Mouse (Mus musculus): ENCODE measurements around the gene Siae.

Gene Siae

DNA sequence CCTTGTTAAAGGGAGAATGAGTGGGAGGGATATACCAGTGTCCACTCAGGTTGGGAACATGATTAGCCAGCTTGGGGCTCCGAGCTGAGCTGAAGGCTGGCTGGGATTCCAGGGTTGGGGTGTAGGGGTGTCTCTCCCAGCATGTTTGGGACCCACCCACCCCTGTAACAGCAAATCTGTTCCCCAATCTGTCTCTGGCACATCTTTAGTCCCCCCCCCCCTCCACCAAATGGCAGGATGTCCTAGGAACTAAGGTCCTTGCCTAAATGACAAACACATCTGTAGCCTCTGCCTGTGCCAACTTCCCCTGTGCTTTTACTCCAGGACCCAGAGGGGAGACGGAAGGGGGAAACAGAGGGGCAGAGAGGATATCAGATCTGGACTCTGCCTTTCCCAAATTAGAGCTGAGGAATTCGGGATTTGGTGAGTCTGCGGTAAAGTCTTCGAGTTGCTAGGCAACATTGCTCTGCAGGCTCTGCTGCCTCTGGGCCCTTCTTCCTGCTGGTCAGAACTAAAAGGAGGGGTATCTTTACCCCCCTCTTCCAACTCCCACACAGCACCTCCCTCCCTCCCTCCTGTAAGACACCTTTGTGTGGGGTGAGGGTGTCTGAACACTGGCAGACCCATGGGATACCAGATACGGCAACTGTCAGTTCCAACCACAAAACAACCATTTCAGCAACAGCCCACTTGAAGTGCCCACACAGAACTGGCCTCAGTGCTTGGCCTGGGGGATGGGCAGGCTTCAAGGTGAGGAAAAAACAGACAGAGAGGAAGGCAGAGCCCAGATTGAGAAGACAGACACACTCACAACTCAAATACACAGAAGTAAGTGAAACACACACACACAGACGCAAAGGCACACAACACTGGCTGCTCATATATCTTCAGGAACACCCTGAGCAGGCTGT lies at the start of gene Siae:
Siae (plus strand) TSS at position 861 of the 911 bp plus-strand sequence.
- no peak for DNase-seq

DNA sequence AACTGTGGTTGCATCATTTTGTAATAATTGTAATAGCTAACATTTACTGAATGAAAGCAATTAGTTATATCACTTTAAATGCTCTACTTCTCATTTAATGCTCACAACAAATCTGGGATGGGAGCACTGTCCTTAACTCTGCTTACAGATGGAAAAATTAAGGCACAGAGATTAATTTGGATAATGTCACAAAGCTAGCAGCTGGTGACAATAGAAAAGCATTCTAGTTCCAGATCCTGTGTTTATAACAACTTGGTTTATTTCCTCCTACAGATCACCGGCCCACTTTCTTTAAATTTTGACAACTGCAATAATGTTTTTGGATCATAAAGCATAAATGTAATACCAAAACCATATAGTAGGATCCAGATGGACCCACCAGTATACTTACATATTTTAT lies 49.5 kb upstream of the Siae start:
- no peak for DNase-seq

- DNase-seq = no peak
These were observed 43.4 kb upstream of the Siae start for GRCm38 (mm10) chr9:37512097-37512496.

DNA sequence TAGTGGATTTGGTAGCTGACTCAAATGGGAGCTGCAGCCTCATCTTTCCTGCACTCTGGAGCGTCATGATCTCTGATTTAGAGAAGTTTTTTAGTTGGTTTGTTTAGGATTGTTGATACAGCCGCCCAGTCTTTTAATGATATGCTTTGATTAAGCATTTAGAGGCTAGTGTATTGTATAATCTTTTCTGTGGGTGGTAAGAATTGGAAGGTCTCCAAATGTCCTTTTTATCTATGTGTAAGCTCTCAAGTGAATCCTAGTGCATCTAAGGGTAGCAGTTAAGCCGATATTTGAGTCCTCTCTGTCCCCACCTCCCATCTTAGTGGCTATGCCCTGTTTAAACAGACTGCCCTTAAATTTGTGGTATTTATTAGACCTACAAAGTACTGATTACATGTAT lies 41.0 kb upstream of the Siae start:
- DNase-seq = no peak

DNA sequence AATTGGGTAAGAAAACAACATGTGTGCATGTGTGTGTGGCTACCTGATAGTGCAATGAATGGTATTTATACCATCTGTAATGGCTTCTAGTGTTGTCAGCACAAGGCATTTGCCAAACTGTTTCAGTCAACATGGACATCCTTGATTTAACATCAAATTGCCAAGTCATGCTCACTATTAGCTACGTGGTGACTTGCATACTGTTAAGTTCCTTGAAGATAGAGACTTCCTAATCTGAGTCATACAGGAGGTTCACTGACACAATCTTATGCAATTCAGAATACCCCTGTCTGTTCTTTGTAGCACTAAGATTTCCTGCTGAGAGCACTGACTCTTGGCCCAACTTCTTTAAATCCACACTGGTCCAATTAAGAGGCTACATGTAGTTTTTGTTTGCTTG lies 38.0 kb upstream of the Siae start:
- DNase-seq = no peak

DNA sequence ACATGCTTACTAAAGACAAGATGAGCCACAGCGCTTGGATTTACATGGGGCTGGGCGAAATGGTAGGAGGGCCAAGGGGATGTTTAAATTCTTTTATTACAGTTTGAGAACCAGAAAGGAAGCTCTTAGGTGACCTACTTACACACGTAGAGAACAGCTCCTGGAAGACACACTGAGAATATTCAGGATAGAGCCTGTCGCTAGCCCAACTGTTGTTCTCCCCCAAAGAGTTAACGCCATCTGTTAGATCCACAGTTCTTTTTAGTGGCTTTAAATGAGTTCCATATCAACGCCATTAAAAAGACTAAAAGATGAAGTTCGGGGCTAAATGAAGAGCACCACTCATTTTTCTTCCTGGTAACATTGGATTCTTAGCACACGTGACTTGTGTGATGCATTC lies 36.5 kb upstream of the Siae start:
- DNase-seq = no peak

DNA sequence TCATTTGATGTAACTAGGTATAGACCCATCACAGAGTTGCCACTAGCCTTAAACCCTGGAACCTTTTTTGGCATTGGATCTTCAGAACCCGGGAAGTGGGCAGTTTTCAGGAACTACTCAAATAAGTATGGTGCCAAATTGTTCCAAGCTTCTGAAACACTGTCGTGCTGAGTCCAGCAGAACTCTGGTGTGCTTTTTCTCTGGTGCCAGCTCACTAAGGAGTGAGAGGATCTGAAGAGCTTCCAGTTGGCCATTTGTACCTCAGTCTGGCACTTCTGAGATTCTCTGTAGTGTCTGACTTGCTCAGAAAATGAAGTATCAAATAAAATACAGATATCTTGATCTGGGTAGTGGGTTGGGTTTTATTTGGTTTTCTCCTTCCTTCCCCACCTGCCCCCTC lies 35.5 kb upstream of the Siae start:
- DNase-seq = no peak

- DNase-seq = no peak
These were observed 30.0 kb upstream of the Siae start for GRCm38 (mm10) chr9:37525461-37525860.

DNA sequence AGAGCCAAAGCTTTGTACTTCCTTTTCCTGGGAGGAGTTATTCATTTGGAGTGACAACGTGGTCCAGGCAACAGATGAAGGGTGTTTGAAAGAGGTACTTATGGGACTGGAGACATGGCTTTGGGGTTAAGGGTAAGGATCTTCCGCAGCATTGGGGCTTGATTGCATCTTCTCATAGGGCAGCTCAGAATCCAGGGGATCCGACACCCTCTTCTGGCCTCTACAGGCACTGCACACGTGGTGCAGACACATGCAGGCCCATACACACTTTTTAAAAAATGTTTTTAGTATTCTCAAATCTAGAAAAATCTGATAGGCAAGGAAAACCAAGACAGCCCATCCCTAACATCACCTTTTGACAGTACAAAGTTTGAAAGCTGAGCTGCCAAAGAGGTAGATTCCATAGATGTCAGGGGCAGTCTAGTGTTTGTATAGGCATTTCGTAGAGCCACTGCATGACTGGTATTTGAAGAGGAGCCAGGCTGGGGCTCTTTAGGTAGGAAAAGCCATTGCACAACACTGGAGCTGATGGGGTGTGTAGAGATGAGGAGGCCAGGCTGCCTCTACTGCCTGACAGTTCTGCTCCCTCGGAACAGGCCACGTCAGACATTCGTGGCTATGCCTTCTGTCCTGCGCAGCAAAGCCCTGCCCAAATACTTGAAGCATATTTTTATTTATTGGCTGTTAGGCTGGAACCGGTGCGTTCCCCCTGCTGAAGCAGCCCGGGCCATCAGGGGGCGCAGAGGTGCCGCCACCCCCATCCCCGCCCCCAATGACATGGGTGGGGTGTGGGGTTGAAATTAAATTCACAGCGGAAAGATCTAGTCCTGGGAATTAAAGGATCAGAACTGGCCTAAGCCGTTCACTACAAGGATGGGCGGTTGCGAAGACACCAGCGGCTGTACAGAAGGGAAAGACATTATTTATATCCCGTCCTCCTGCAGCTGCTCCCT lies 28.8 kb upstream of the Siae start:
- DNase-seq = peak; percentile 54

DNA sequence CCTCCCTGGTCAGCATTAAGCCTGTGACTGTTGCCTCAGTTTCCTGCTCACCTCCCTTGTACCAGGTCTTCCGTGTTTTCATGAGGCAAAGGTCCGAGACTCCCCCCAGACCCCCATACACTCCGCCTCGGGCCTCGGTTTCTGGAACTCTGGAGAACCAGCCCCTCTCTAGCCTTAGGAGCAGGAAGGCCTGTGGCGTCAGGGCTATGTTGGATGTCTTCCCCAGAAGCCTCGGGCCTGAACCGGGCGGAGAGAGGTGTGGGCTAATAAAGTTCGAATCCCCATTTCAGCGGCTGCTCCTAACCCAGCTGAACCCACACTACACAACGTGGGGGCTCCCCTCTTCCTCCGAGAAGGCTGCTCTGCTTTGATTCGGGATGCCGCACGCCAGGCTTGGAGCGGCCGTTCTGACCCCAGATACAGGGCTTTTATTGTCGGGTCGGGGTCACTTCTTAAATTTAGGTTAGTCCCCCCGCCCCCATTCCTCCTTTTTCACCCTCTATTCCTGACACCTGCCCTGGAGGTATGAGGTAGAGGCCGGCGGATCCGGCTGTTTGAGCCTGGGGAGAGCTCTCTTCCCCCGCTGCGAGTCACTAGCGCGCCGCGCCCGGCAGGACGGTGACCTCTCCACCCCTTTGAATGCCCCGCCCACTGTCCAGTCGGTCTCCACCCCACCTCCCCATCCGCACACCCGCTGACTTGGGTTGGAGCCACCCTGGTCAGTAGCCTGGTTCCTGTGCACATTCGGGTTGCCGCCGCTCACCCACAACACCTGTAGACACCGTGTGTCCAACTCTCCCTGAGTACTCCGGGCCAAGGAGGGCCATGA lies 27.9 kb upstream of the Siae start, which contains the start of gene Esam:
Esam (plus strand) TSS at position 683 of the 829 bp plus-strand sequence.
- peak; percentile 88 for DNase-seq

DNA sequence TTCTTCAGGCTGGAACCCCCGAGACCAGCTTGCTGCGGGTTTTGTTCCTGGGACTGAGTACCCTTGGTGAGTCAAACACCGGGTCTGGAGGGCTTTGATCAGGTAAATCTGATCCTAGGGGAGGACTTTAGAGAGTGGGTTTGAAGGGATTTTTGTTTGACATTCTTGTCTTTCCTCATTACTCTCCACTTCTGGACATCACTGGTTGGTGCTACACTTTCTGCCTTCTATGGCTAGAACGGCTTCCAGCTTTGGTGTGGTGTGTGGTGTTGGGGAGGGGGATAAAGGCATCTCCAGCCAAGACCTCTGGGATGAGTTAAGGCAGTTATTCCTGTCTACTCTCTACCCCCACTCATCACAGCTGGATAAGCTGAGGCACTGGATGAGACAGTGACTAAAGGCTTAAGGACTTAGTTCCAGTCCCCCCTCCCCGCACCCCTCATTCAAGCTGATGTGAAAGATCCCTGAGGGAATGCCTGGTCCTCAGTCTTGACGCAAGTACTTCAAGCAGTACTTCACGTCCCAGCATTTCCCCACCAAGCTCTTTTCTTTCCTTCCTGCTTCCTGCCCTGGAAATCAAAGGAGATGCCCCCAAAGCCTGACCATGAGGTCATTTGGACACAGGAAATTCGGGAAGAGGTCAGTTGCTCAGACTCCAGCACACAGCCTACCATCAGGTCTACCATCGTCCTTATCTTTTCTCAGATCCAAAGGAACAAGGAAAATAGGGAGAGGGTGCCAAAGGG lies 27.1 kb upstream of the Siae start:
- peak; percentile 51 for DNase-seq

- peak; percentile 88 for DNase-seq
These were observed 25.2 kb upstream of the Siae start for GRCm38 (mm10) chr9:37530031-37530887.

DNA sequence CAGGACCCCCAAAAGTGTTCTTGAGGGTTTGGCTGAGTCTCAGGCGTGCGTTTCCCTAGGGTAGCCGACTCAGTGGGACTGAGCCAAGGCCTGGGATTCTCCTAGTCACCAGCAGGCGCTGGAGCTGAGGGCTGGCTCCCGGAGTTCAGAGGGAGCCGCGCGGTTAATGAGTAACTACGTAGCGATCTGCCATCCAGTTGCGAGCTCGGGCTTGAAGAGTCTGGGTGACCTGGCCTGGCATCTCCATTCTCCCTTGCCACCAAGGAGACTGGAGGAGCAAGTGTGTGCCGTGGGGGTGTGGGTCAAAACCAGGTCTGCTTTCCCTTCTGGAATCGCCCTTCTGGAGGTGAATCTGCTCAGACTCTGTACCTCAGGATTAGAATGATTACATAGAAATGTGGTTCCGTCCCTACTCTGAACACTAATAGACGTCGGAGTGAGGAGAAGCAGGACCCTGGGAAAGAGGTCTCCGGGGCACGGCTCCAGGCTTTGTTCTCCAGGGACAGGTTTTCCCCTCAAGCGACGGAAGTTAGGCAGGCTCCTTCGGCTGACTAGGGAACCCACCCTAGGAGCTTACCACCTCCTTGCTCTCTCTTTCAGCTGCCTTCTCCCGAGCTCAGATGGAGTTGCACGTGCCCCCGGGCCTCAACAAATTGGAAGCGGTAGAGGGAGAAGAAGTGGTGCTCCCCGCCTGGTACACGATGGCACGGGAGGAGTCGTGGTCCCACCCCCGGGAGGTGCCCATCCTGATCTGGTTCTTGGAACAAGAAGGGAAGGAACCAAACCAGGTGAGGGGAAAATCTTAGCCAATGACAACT lies 24.4 kb upstream of the Siae start:
- DNase-seq = peak; percentile 91

DNA sequence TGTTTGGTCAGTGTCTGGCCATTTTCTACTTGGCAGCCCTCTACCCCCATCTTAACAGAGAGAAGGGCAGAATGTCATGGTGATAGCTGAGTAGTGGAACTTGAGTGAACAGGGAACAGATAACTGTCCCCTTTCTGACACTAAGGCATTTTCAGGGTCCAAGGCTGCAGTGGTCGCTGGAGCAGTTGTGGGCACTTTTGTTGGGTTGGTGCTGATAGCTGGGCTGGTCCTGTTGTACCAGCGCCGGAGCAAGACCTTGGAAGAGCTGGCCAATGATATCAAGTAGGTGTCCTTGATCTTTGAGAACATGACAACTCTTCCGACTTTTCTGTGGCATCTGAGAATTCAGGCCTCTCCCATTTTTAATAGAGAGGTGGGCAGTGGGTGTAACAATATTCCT lies 18.6 kb upstream of the Siae start:
- no peak for DNase-seq

DNA sequence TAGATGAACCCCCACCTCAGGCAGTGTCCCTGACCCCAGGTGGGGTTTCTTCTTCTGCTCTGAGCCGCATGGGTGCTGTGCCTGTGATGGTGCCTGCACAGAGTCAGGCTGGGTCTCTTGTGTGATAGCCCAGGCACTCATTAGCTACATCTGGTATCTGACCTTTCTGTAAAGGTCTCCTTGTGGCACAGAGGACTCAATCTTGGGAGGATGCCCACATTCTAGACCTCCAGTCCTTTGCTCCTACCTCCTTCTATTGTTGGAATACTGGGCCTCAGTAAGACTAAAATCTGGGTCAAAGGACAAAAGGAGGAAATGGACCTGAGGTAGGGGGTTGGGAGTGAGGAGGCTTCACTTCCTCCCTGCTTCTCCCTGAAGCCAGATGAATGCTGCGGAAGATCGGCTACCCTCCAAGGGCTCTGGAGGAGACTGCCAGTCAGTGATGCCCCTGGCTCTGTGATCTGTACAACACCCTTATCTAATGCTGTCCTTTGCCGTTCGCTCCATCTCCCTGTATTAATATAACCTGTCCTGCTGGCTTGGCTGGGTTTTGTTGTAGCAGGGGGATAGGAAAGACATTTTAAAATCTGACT lies 17.7 kb upstream of the Siae start:
- DNase-seq = no peak

- DNase-seq = no peak
These were observed 16.1 kb upstream of the Siae start, which contains the start of gene Vsig2 for GRCm38 (mm10) chr9:37539170-37540025. Vsig2 (plus strand) TSS chr9:37539255.

DNA sequence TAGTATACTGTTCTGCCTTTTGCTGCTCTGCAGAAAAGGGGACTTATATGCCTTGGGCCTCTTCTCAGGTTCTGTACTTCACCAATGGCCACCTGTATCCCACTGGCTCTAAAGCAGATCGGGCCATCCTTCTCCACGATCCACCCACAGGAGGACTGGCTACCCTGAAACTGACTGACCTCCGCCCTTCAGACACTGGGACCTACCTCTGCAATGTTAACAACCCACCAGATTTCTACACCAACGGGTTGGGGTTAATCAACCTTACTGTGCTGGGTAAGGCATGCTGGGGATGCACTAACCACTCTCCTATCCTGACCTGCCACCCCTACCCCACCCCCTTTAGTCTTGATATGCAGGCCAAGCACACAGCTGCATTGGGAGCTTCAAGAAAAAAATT lies 15.3 kb upstream of the Siae start:
- DNase-seq = no peak

All from kidney, postnatal 14 days (tissue).